Mouse (Mus musculus): Measurements from ENCODE around the gene Por. TPM values are rescaled to one million over a fixed set of nuclear protein-coding genes. Genes with fewer than 3 reads are reported as not detected.

Gene Por
- polyA plus RNA-seq, 1 experiment from 2014 or later: 63.5 TPM

DNA sequence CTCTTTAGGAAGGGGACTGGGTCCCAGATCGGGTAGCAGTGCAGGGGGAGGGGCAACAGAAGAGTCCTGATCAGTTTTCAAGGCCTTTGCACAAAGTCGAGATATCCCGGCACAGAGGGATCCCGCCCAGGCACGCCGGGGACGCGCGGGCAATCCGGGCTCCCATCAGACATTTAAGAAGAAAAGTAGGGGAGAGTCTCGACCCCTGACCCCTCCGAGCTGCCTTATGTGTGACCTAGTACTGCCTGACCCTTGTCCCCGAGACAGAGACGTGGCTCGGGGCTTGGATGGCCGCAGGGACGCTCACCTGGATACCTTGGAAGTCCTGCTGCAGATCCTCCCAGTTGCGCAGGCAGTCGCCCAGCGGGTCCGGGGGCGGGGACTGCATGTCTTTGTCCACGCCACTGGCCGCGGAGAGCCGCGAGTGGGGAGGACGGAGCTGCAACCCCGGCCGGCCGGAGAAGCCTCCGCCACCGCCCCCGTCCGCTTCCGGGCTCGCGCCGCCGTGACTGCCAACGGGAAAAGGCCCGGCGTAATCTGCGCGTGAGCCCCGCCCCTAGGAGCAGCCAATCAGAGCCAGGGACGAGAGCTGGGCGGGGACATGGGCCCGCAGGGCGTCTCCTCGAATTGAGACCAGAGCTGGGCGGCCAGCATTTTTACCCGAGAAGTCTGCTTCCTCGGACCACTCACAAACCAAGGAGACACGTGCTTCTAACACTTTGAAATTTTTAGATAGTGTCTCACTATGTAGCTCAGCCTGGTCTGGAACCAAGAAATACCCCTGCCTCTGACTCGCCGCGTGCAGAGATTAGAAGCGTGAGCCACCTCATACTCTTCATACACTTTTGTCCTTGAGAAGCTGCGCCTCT is 74.1 kb downstream of the Por start, which contains the start of gene Tmem120a:
Gene Tmem120a (minus strand): TSS at position 708 of the 869 bp plus-strand sequence.
- H3K27ac ChIP-seq (replicated peaks; ENCODE audit: low read depth, low read length): no peak within 1 kb of the TSS; the same call in 1 of the 2 replicates
- peak within 1 kb of the TSS; percentile 52 for H3K4me3 ChIP-seq (ENCODE audit: low read depth, low read length)
- peak within 1 kb of the TSS; percentile 67 for H3K4me2 ChIP-seq (ENCODE audit: low read depth, low read length)
- peak; percentile 96 for DNase-seq (ENCODE audit: low spot score)
- H3K9me3 ChIP-seq (replicated peaks; ENCODE audit: control insufficient read depth, low read length): no peaks in the 10 kb centered on the region
- peak; percentile 93 for ATAC-seq (replicated peaks; ENCODE audit: insufficient number of reproducible peaks, low FRiP score, low TSS enrichment, low read depth)
- H3K9ac ChIP-seq (replicated peaks; ENCODE audit: low read length): peak within 1 kb of the TSS; percentile 40
- no peaks in the 10 kb centered on the region for H3K27me3 ChIP-seq (ENCODE audit: control insufficient read depth, insufficient read depth, low read length)
- no peaks in the 10 kb centered on the region; the same call in 1 of the 2 replicates for H3K36me3 ChIP-seq (replicated peaks; ENCODE audit: control insufficient read depth, insufficient read depth, low read depth, low read length)
- peaks cover 3% of the 10 kb centered on the region for H3K4me1 ChIP-seq (ENCODE audit: control insufficient read depth, insufficient read depth, low read length)
- WGBS: under 1% methylated on average over 56 of the region's 60 CpGs

DNA sequence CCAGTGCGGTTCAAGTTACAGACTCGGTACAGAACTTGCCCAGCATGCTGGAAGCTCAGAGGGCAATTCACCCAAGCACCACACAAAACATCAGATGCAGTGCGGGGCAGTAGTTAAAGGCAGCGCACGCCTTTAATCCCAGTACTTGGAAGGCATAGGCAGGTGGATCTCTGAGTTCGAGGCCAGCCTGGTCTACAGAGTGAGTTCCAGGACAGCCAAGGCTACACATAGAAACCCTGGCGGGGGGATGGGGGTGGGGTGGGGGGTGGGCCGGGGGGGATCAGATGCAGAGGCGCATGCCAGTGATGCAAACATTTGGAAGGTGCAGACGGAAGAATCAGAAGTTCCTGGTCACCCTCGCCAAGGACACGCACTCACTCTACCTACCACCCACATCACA is 74.9 kb downstream of the Por start:
- no peaks in the 10 kb centered on the region for H3K9me3 ChIP-seq (replicated peaks; ENCODE audit: control insufficient read depth, low read length)
- peaks cover 3% of the 10 kb centered on the region for H3K4me1 ChIP-seq (ENCODE audit: control insufficient read depth, insufficient read depth, low read length)
- H3K36me3 ChIP-seq (replicated peaks; ENCODE audit: control insufficient read depth, insufficient read depth, low read depth, low read length): no peaks in the 10 kb centered on the region; the same call in 1 of the 2 replicates
- no peaks in the 10 kb centered on the region for H3K27me3 ChIP-seq (ENCODE audit: control insufficient read depth, insufficient read depth, low read length)
- ATAC-seq (replicated peaks; ENCODE audit: insufficient number of reproducible peaks, low FRiP score, low TSS enrichment, low read depth): 0 out of 2 replicates have a peak, but pooled peaks have one; percentile 7
- peak overlapping the region; percentile 35 for H3K9ac ChIP-seq (replicated peaks; ENCODE audit: low read length)
- no peak for DNase-seq (ENCODE audit: low spot score)
- peak overlapping the region; percentile 67 for H3K4me2 ChIP-seq (ENCODE audit: low read depth, low read length)
- 15% methylated on average over 12 of the region's 12 CpGs for WGBS
- H3K27ac ChIP-seq (replicated peaks; ENCODE audit: low read depth, low read length): no peak overlapping the region
- peak overlapping the region; percentile 52 for H3K4me3 ChIP-seq (ENCODE audit: low read depth, low read length)

DNA sequence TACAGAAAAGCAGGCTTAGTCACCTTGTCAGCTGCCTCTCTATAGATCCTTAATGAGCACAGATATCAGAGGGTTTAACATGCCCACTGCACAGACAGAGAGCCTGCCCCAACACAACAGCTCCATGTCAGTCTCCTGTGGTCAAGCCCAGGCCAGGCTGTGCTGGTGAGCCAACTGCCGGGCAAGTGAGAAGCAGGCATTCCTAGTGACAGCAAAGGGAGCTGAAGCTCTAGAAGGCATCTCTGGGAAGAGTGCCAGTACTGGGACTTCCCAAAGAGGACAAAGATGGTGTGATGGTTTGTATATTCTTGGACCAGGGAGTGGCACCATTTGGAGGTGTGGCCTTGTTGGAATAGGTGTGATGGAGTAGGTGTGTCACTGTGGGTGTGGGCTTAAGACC is 81.2 kb downstream of the Por start:
- Histone ChIP-seq H3K4me1 (ENCODE audit: control insufficient read depth, insufficient read depth, low read length) (no peaks in the 10 kb centered on the region), H3K27ac (replicated peaks; ENCODE audit: low read depth, low read length) (no peak overlapping the region), H3K4me2 (ENCODE audit: low read depth, low read length) (no peak overlapping the region), H3K36me3 (replicated peaks; ENCODE audit: control insufficient read depth, insufficient read depth, low read depth, low read length) (no peaks in the 10 kb centered on the region), H3K27me3 (ENCODE audit: control insufficient read depth, insufficient read depth, low read length) (no peaks in the 10 kb centered on the region), H3K4me3 (ENCODE audit: low read depth, low read length) (no peak overlapping the region), H3K9me3 (replicated peaks; ENCODE audit: control insufficient read depth, low read length) (no peaks in the 10 kb centered on the region), H3K9ac (replicated peaks; ENCODE audit: low read length) (no peak overlapping the region)
- ATAC-seq (replicated peaks; ENCODE audit: insufficient number of reproducible peaks, low FRiP score, low TSS enrichment, low read depth) (no peak), DNase-seq (ENCODE audit: low spot score) (no peak)
- 71% methylated on average over 1 of the region's 1 CpGs for WGBS

DNA sequence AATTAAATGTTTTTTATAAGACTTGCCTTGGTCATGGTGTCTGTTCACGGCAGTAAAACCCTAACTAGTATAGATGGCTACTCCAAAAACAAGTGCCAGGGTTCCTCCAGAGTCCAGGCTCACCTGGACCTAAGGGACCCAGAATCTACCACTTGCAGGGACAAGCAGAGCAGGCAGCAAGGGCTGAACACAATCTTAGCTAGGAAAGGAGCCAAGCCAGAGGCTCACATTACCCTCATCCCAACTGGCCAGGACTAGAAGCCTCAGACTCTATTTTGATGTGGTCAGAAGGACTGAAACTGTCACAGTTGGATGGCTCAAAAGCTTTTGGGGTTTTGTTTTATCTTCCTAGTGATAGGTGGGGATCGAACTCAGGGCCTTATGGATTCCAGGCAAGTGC is 81.8 kb downstream of the Por start:
- Histone ChIP-seq H3K36me3 (replicated peaks; ENCODE audit: control insufficient read depth, insufficient read depth, low read depth, low read length) (no peaks in the 10 kb centered on the region), H3K9ac (replicated peaks; ENCODE audit: low read length) (no peak overlapping the region), H3K4me3 (ENCODE audit: low read depth, low read length) (no peak overlapping the region), H3K27ac (replicated peaks; ENCODE audit: low read depth, low read length) (no peak overlapping the region), H3K4me1 (ENCODE audit: control insufficient read depth, insufficient read depth, low read length) (no peaks in the 10 kb centered on the region), H3K27me3 (ENCODE audit: control insufficient read depth, insufficient read depth, low read length) (no peaks in the 10 kb centered on the region), H3K9me3 (replicated peaks; ENCODE audit: control insufficient read depth, low read length) (no peaks in the 10 kb centered on the region), H3K4me2 (ENCODE audit: low read depth, low read length) (no peak overlapping the region)
- no peak for DNase-seq (ENCODE audit: low spot score)
- 71% methylated on average over 2 of the region's 2 CpGs for WGBS
- ATAC-seq (replicated peaks; ENCODE audit: insufficient number of reproducible peaks, low FRiP score, low TSS enrichment, low read depth): no peak

DNA sequence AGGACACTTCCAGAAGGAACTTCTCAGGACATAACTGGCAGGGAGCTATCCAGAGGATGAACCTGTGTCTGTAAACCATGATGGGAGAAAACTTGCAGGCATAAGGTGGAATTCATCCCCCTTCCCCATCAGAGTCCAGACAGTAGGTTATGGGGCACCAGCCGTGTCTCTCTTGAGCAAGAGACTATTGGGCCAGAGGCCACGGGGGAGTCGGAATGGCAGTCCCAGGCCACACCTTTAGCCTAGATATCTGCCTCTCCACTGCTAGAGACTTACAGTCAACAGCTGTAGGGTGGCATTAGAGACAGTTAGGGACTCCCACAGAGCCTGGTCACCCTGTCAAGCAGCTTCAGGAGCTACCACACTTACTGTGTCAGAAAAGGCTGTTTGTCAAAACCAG is 92.0 kb downstream of the Por start:
- Histone ChIP-seq H3K9me3 (replicated peaks; ENCODE audit: control insufficient read depth, low read length) (no peaks in the 10 kb centered on the region), H3K4me2 (ENCODE audit: low read depth, low read length) (no peak overlapping the region), H3K27ac (replicated peaks; ENCODE audit: low read depth, low read length) (no peak overlapping the region), H3K27me3 (ENCODE audit: control insufficient read depth, insufficient read depth, low read length) (no peaks in the 10 kb centered on the region), H3K4me3 (ENCODE audit: low read depth, low read length) (no peak overlapping the region), H3K9ac (replicated peaks; ENCODE audit: low read length) (no peak overlapping the region), H3K4me1 (ENCODE audit: control insufficient read depth, insufficient read depth, low read length) (no peaks in the 10 kb centered on the region), H3K36me3 (replicated peaks; ENCODE audit: control insufficient read depth, insufficient read depth, low read depth, low read length) (no peaks in the 10 kb centered on the region)
- no peak for DNase-seq (ENCODE audit: low spot score)
- WGBS: 80% methylated on average over 3 of the region's 3 CpGs
- ATAC-seq (replicated peaks; ENCODE audit: insufficient number of reproducible peaks, low FRiP score, low TSS enrichment, low read depth): no peak

DNA sequence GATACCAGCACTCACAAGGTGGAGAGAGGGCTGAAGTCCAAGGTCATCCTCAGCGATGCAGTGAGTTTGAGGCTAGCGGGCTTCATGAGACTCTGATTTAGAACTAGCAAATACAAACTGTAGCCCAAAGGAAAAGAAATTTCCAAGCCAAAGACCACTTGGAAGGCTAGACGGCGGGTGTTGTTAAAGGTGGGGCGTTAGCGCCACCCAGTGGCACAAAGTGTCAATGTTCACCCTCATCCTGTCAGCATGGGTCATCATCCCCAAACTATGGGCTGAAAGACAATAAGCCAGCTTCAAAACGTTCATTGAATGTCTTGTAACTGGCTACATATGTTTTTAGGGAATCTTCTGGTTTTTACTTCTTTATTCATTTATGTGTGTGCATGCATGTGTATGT is 93.7 kb downstream of the Por start:
- H3K4me2 ChIP-seq (ENCODE audit: low read depth, low read length): no peak overlapping the region
- peak; percentile 86 for DNase-seq (ENCODE audit: low spot score)
- H3K4me3 ChIP-seq (ENCODE audit: low read depth, low read length): no peak overlapping the region
- H3K9me3 ChIP-seq (replicated peaks; ENCODE audit: control insufficient read depth, low read length): no peaks in the 10 kb centered on the region
- no peaks in the 10 kb centered on the region for H3K27me3 ChIP-seq (ENCODE audit: control insufficient read depth, insufficient read depth, low read length)
- H3K4me1 ChIP-seq (ENCODE audit: control insufficient read depth, insufficient read depth, low read length): no peaks in the 10 kb centered on the region
- H3K36me3 ChIP-seq (replicated peaks; ENCODE audit: control insufficient read depth, insufficient read depth, low read depth, low read length): no peaks in the 10 kb centered on the region
- ATAC-seq (replicated peaks; ENCODE audit: insufficient number of reproducible peaks, low FRiP score, low TSS enrichment, low read depth): no peak
- 9% methylated on average over 7 of the region's 7 CpGs for WGBS
- H3K9ac ChIP-seq (replicated peaks; ENCODE audit: low read length): no peak overlapping the region
- H3K27ac ChIP-seq (replicated peaks; ENCODE audit: low read depth, low read length): no peak overlapping the region

DNA sequence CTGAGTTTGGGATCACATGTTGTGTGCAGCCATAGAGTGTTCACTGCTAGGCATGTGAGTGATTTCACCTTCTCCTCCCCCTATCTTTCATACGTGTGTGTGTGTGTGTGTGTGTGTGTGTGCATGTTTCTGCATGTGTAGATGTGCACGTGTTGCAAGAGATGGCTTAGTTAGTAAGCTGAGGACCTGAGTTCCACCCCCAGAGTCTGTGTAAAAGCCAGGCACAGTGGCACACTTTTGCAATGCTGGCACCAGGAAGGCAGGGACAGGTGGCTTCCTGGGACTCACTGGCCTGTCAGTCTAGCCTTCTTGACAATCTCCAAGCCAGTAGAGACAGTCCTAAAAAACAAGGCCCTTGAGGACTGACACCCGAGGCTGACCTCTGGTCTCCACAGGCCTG is 95.1 kb downstream of the Por start:
- no peak overlapping the region for H3K27ac ChIP-seq (replicated peaks; ENCODE audit: low read depth, low read length)
- WGBS: 57% methylated on average over 3 of the region's 3 CpGs
- no peak for DNase-seq (ENCODE audit: low spot score)
- no peaks in the 10 kb centered on the region for H3K36me3 ChIP-seq (replicated peaks; ENCODE audit: control insufficient read depth, insufficient read depth, low read depth, low read length)
- H3K27me3 ChIP-seq (ENCODE audit: control insufficient read depth, insufficient read depth, low read length): no peaks in the 10 kb centered on the region
- ATAC-seq (replicated peaks; ENCODE audit: insufficient number of reproducible peaks, low FRiP score, low TSS enrichment, low read depth): no peak
- no peaks in the 10 kb centered on the region for H3K9me3 ChIP-seq (replicated peaks; ENCODE audit: control insufficient read depth, low read length)
- H3K4me3 ChIP-seq (ENCODE audit: low read depth, low read length): no peak overlapping the region
- no peaks in the 10 kb centered on the region for H3K4me1 ChIP-seq (ENCODE audit: control insufficient read depth, insufficient read depth, low read length)
- H3K9ac ChIP-seq (replicated peaks; ENCODE audit: low read length): no peak overlapping the region
- H3K4me2 ChIP-seq (ENCODE audit: low read depth, low read length): no peak overlapping the region

DNA sequence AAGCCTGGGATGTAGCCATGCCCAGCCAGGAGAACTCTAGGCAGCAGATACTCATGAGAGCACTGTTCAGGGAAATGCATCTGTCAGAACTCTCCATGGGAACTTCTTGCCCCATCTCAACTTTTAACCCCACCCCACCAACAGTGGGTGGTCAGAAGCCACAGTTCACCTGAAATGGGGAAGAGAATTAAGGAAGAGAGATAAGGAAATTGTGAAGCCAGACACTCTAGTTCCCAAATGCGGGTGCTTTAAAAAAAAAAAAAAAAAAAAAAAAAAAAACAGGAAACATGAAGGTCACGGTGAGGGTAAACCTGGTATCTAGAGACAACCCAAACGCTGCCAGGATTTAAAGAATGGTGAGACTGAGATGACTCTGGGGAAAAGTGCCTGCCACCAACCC is 102.7 kb downstream of the Por start:
- H3K4me2 ChIP-seq (ENCODE audit: low read depth, low read length): no peak overlapping the region
- no peak for ATAC-seq (replicated peaks; ENCODE audit: insufficient number of reproducible peaks, low FRiP score, low TSS enrichment, low read depth)
- no peaks in the 10 kb centered on the region for H3K9me3 ChIP-seq (replicated peaks; ENCODE audit: control insufficient read depth, low read length)
- no peaks in the 10 kb centered on the region; the same call in 1 of the 2 replicates for H3K4me1 ChIP-seq (ENCODE audit: control insufficient read depth, insufficient read depth, low read length)
- H3K27ac ChIP-seq (replicated peaks; ENCODE audit: low read depth, low read length): no peak overlapping the region
- no peak overlapping the region for H3K9ac ChIP-seq (replicated peaks; ENCODE audit: low read length)
- H3K36me3 ChIP-seq (replicated peaks; ENCODE audit: control insufficient read depth, insufficient read depth, low read depth, low read length): no peaks in the 10 kb centered on the region
- WGBS: 52% methylated on average over 3 of the region's 3 CpGs
- no peak for DNase-seq (ENCODE audit: low spot score)
- no peak overlapping the region for H3K4me3 ChIP-seq (ENCODE audit: low read depth, low read length)
- no peaks in the 10 kb centered on the region for H3K27me3 ChIP-seq (ENCODE audit: control insufficient read depth, insufficient read depth, low read length)

Data from embryonic facial prominence, embryonic 11.5 days (tissue).